Mouse (Mus musculus): ENCODE measurements around the gene Ubb.

The Ubb gene

GRCm38 (mm10) chr11:62551226-62552119 lies 502 bp downstream of the Ubb start:
- DNase-seq (ENCODE audit: low read depth) = peak; percentile 94

DNA sequence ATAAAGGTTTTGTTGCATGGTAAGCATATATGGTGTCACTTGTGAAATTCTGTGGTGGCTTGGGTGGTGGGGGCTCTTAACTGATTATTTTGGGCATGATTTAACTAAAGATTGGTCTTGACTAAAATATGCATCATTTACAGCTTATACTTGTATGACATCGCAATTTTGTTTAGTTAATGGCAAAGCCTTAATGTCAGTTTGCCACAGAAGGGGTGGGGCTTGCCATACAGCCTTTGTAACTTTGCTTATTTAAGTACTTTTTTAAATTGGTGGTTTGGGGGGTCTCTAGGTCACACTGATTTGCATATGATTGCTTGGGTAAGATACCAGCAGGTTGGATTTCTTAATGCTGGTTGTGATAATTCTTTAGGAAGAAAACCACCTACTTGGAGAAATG lies 2.2 kb downstream of the Ubb start:
- DNase-seq (ENCODE audit: low read depth) = peak; percentile 42

DNA sequence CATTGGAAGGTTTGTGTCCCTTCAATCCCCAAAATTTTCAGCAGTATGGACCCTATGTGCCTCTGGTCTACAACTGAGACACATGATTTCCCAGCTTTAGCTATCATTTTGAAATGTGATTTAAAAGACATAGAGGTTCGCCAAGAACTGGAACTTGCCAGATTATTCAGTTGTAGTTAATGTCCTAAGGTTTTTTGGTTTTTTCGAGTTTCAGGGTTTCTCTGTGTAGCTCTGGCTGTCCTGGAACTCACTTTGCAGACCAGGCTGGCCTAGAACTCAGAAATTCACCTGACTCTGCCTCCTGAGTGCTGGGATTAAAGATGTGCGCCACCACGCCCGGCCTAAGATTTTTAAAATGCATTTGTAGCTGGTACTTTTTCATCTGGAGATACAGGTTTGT lies 2.7 kb downstream of the Ubb start:
- DNase-seq (ENCODE audit: low read depth) = peak; percentile 34

DNA sequence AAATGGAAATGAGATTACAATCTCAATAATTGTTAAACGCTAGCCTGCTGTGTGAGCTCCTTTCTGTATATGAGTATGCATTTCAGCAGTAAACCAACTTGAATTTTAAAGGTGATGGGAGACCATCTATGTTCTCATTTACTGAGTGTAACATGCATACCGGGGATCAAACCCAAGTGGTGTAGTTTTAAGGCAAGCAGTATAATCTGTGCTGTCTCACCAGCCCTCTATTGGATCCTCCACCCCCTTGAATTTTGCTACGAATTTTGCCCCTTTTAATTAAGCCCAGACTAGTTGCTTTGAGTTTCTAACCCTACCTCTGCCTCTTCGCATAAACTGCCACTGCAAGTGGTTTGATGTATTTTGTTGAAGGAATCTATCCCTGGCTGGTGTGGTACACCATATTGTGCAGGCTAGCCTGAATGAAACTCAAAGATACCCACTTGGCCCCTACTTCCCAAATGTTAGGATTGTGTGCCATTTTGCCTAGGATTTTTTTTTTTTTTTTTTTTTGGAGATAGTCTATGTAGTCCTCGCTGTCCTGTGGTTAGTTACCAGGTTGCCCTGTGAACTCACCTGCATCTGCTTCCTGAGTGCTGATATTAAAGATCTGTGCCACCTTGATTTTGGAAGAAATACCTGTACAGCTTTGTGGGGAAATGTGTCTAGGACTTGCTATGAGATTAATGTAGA lies 3.3 kb downstream of the Ubb start:
- DNase-seq (ENCODE audit: low read depth) = peak; percentile 48

- DNase-seq (ENCODE audit: low read depth) = no peak
These were observed 4.1 kb downstream of the Ubb start for GRCm38 (mm10) chr11:62554934-62555517.

DNA sequence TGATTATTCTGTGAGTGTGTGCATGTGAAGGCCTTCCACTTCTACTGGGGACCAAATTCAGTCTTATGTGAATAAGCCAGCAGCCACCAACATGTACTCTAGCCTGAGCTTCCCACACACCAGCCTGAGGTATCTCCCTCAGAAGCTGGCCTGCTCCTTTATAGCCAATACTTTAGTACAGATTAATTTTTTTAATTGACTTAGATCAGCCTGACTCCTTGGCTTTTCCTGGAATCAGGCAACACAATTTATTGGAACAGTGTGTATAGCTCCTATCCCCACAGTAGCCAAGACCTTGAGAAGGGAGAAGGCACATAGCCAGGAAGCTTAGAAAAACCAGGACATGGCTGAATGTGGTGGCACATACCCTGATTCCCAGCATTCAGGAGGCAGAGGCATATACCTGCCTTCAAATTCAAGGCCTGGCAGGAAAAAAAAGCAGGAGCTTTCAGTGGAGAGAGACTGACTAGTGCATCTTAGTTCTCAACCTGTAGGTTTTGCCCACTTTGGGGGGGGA lies 5.0 kb downstream of the Ubb start:
- DNase-seq (ENCODE audit: low read depth) = no peak

DNA sequence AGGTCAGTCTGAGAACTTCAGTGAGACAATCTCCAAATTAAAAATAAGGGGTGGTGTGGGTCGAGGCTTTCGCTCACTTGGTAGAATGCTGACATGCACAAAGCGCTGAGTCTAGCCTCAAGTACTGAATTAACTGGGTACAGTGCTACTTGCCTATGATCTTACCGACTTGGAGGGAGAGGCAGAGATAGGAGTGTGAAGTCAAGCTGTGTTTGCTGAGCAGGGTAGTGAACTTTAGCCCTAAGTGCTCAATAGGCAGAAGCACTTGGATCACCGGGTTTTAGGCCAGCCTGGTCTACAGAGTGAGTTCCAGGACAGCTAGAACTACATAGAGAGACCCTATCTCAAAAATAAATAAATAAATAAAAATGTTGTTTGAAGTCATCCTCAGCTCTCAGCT lies 6.2 kb downstream of the Ubb start:
- DNase-seq (ENCODE audit: low read depth) = no peak

GRCm38 (mm10) chr11:62558152-62558551 lies 7.2 kb downstream of the Ubb start:
- DNase-seq (ENCODE audit: low read depth) = no peak

GRCm38 (mm10) chr11:62558961-62559646 lies 8.1 kb downstream of the Ubb start:
- DNase-seq (ENCODE audit: low read depth) = no peak

- DNase-seq (ENCODE audit: low read depth) = peak; percentile 30
These were observed 9.6 kb downstream of the Ubb start for GRCm38 (mm10) chr11:62560463-62561016.

DNA sequence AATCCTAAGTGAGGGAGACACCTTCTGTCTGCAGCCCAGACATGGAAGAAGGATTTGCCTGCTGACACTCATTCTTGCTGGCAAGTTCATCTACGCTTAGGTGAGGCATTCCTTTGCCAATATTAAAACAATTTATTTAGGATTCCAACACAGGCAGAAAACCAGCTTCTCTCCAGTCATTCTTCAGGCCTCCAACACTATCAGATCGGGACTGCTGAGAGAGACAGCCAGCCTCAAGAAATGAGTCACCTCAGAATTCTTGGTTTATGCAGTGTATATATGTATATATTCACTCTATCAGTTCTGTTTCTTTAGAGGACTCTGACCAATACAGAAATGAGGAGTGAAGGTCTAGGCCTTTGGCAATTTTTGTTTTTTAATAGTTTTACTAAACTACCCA lies 12.6 kb downstream of the Ubb start:
- DNase-seq (ENCODE audit: low read depth) = no peak

GRCm38 (mm10) chr11:62565747-62566146 lies 14.8 kb downstream of the Ubb start:
- no peak for DNase-seq (ENCODE audit: low read depth)

DNA sequence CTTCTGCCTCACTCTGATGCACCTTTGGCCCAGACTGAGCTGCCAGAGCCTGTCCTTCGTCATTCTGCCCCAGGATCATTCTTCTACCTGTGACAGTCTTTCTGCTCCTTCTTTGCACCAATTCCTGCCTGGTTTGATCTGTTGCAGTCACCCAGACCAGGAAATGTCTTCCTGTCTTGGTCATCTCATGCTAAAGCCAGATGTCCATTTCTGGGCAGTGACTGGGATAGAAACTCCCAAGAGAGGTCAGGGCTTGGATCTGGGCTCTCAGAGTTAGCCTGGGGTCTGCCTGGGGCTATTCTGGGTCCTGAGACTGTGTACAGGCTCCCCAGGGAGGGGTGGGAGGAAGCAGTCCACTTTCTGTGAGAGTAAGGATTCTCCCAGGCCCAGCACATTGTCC lies 15.2 kb downstream of the Ubb start:
- DNase-seq (ENCODE audit: low read depth) = no peak

DNA sequence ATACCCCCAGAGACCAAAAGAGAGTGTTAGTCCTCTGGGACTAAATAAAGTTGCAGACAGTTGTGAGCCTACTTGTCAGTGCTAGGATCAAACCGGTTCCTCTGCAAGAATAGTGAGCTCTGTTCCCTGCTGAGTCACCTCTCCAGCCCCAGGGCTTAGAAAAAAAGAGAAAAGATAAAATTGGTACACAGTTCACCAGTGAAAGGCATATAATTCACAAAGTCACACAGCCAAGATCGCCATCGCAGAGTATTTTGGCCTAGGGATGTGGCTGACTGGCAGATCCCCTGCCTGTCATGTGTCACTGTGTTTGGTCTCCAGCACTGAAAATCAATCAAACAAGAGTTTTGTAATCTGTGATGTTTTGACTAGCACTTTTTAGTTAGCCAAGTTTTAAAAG lies 17.3 kb downstream of the Ubb start:
- no peak for DNase-seq (ENCODE audit: low read depth)

- peak; percentile 80 for DNase-seq (ENCODE audit: low read depth)
These were observed 23.2 kb downstream of the Ubb start, which contains the start of gene Trpv2 for GRCm38 (mm10) chr11:62573959-62574702. Gene Trpv2 (plus strand): TSS chr11:62574486.

GRCm38 (mm10) chr11:62574703-62575085 lies 23.7 kb downstream of the Ubb start:
- no peak for DNase-seq (ENCODE audit: low read depth)

DNA sequence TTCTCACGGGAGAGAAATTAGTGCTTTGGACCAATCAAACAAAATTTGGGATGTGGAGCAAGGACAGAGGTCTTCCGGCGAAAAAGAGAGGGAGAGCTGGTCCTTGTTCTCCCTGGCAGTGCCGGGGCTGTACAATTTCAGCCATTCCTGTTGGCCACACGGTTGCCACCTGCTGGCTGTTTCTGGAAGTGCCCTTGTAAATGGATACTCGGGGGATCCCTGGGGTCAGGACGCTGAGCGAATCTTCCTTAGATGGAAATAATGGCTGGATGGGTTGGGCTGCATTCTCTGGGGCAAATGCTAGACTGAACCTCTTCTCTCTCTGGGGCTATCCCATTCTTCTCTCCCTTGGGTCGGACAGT lies 24.3 kb downstream of the Ubb start:
- peak; percentile 90 for DNase-seq (ENCODE audit: low read depth)

- DNase-seq (ENCODE audit: low read depth) = peak; percentile 63
These were observed 24.9 kb downstream of the Ubb start for GRCm38 (mm10) chr11:62575659-62576438.

DNA sequence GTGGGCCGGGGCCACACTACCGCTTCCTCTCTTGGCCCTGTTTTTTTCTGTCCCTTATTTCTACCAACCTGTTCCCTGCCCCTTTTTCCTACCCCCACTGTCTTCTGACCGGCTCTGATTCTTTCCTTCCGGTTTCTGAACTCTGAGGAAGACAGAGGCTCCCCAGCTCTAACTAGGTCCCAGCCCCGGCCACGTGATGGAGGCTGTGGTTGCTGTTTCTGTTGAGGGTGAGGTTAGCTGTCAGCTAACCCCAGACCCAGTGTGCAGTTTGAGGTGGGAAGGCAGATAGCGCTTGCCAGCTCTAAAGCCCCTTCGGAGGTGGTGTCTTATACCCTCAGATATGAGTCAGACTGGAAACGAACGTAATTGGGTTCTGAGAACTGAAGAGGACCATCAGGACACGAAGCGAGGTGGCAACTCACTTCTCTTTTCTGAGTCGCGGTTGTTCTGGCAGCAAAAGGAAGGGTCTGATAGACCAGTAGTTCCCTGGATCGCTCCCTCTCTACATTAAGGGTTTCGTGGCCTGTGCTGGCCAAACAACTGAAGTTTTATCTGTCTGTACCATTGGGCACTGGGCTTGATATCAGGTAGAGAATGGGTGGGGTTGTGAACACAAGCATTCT lies 25.7 kb downstream of the Ubb start:
- DNase-seq (ENCODE audit: low read depth) = peak; percentile 77

GRCm38 (mm10) chr11:62583031-62583430 lies 32.1 kb downstream of the Ubb start:
- DNase-seq (ENCODE audit: low read depth) = no peak
